Mouse (Mus musculus) hindbrain, postnatal 0 days (tissue): ENCODE results near the gene Zpr1. TPM values are rescaled to one million over a fixed set of nuclear protein-coding genes. Genes with fewer than 3 reads are reported as not detected.

ENCODE experiments used
- ATAC-seq: fragments of 200-750 bp; cut with Nextera tagmentation; 2 replicates; pipeline ENCODE4 v1.8.0; 2017; ENCODE audit warnings: mild to moderate bottlenecking, moderate TSS enrichment, moderate library complexity
- DNase-seq: peaks from one replicate; pipeline ENCODE4 v3.0.0-alpha.2; 2015; ENCODE audit warnings: low spot score
- H3K27ac ChIP-seq: fragments of 300-500 bp; sonication (generic); 2 replicates; pipeline ENCODE4 v1.5.1; 2014; ENCODE audit warnings: mild to moderate bottlenecking
- H3K27me3 ChIP-seq: fragments of 300-500 bp; sonication (generic); 2 replicates; pipeline ENCODE4 v1.6.1; 2014; ENCODE audit warnings: low read length, mixed read lengths; ENCODE audit not compliant: insufficient read depth
- H3K36me3 ChIP-seq: fragments of 300-500 bp; sonication (generic); 2 replicates; pipeline ENCODE4 v1.6.1; 2014; ENCODE audit warnings: low read length, mixed read lengths; ENCODE audit not compliant: insufficient read depth
- H3K4me1 ChIP-seq: fragments of 300-500 bp; sonication (generic); 2 replicates; pipeline ENCODE4 v1.6.1; 2014; ENCODE audit warnings: antibody characterized with exemption, low read length, mixed read lengths; ENCODE audit not compliant: insufficient read depth
- H3K4me2 ChIP-seq: fragments of 300-500 bp; sonication (generic); 2 replicates; pipeline ENCODE4 v1.6.1; 2014; ENCODE audit warnings: low read depth, mild to moderate bottlenecking, low read length, moderate library complexity, mixed read lengths
- H3K4me3 ChIP-seq: fragments of 300-500 bp; sonication (generic); 2 replicates; pipeline ENCODE4 v1.5.1; 2014; ENCODE audit warnings: low read length
- H3K9ac ChIP-seq: fragments of 300-500 bp; sonication (generic); replicated peaks from 2 replicates; pipeline ENCODE4 v1.6.1; 2014; ENCODE audit warnings: mild to moderate bottlenecking, low read length, moderate library complexity, mixed read lengths
- H3K9me3 ChIP-seq: fragments of 300-500 bp; sonication (generic); 2 replicates; pipeline ENCODE4 v1.6.1; 2016; ENCODE audit warnings: low read length, mixed read lengths
- CTCF ChIP-seq: IDR thresholded peaks from 2 replicates; pipeline ENCODE4 v1.5.1; 2016; ENCODE audit warnings: antibody characterized with exemption, control low read depth, low read depth
- WGBS: fragments of 180-500 bp; shearing (Covaris S2); extraction: QIAGEN DNeasy Blood & Tissue Kit; methylation state at CpG from one replicate; pipeline ENCODE4 v1.1.7; 2014; 5-methylcytosine and 5-hydroxymethylcytosine counted together
- polyA plus RNA-seq: library from polyadenylated mRNA; unstranded; fragments of >200 nt; fragmentation: Nextera tagmentation; extraction: Ambion mirVana; gene quantifications from 2 replicates; pipeline ENCODE4 v1.2.1, GENCODE M21; 2015
- total RNA-seq: library from RNA; depleted of rRNA; stranded (reverse); fragments of >200 nt; gene quantifications from 2 replicates; pipeline ENCODE4 v1.2.3, GENCODE M21; 2014; rRNA removed

Zpr1 gene
- total and polyA plus RNA-seq, 2 experiments from 2014 or later = 20.0 to 47.3 TPM

DNA sequence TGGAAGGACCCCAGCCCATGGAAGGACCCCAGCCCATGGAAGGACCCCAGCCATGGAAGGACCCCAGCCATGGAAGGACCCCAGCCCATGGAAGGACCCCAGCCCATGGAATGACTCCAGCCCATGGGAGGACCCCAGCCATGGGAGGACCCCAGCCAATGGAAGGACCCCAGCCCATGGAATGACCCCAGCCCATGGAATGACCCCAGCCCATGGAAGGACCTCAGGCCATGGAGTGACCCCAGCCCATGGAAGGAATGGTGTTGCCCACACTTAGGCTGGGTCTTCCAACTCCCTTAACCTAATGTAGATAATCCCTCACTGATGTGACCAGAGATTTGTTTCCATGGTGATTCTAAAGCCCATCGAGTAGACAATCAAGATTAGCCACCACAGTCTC is 58.4 kb downstream of the Zpr1 start:
- DNase-seq (no peak), ATAC-seq (no peak)

More for the DNA sequence above, 58.4 kb downstream of the Zpr1 start:
- Histone ChIP-seq H3K27ac (no peak overlapping the region), H3K27me3 (no peaks in the 10 kb centered on the region), H3K36me3 (no peaks in the 10 kb centered on the region), H3K9me3 (no peaks in the 10 kb centered on the region), H3K4me1 (peaks cover 12% of the 10 kb centered on the region; the same call in 1 of the 2 replicates), H3K9ac (no peak overlapping the region), H3K4me2 (no peak overlapping the region), H3K4me3 (no peak overlapping the region)
- WGBS = 69% methylated on average over 1 of the region's 1 CpGs
- no peak for TF ChIP-seq CTCF

Other genes with a start within 250 kb of the Zpr1 start
- gene Apoa1, start 44.5 kb upstream of the Zpr1 start, total RNA-seq = 1.6 TPM in 1 of 2 replicates, not detected in the other
- gene Apoa1, start 44.5 kb upstream of the Zpr1 start, polyA plus RNA-seq = 3.4 and 4.5 TPM in 2 replicates
- not detected in 2 replicates for gene Apoc3, start 37.4 kb upstream of the Zpr1 start, total RNA-seq
- gene Apoc3, start 37.4 kb upstream of the Zpr1 start, polyA plus RNA-seq = not detected in 2 replicates
- gene Apoa4, start 32.4 kb upstream of the Zpr1 start, total RNA-seq = not detected in 2 replicates
- gene Apoa4, start 32.4 kb upstream of the Zpr1 start, polyA plus RNA-seq = not detected in 2 replicates
- 0.21 and 1.2 TPM in 2 replicates for gene Apoa5, start 4.4 kb upstream of the Zpr1 start, total RNA-seq
- not detected in 2 replicates for gene Apoa5, start 4.4 kb upstream of the Zpr1 start, polyA plus RNA-seq
- gene Bud13, start 9.9 kb downstream of the Zpr1 start, total RNA-seq = 12.6 and 16.4 TPM in 2 replicates
- gene Bud13, start 9.9 kb downstream of the Zpr1 start, polyA plus RNA-seq = 11.8 and 12.3 TPM in 2 replicates
- gene 4931429L15Rik, start 46.9 kb downstream of the Zpr1 start, total RNA-seq = 0.07 TPM in 1 of 2 replicates, not detected in the other
- gene 4931429L15Rik, start 46.9 kb downstream of the Zpr1 start, polyA plus RNA-seq = not detected in 2 replicates